Mouse (Mus musculus): ENCODE data around the gene Gpr137. TPM values are rescaled to one million over a fixed set of nuclear protein-coding genes. Genes with fewer than 3 reads are reported as not detected.
A peak's percentile ranks its signal among the peaks of the same experiment; 100 is the strongest.

The Gpr137 gene
- polyA plus RNA-seq, 1 experiment: 45.5 TPM

GRCm38 (mm10) chr19:6954046-6954445, 11.8 kb upstream of the Gpr137 start:
- peaks cover 10% of the 10 kb centered on the region for H3K4me1 ChIP-seq (ENCODE audit: control insufficient read depth, insufficient read depth, insufficient read length, low read length)
- H3K27ac ChIP-seq (replicated peaks; ENCODE audit: low read depth, low read length): no peak overlapping the region
- H3K4me3 ChIP-seq (ENCODE audit: insufficient read depth, low read depth, low read length): no peak overlapping the region

DNA sequence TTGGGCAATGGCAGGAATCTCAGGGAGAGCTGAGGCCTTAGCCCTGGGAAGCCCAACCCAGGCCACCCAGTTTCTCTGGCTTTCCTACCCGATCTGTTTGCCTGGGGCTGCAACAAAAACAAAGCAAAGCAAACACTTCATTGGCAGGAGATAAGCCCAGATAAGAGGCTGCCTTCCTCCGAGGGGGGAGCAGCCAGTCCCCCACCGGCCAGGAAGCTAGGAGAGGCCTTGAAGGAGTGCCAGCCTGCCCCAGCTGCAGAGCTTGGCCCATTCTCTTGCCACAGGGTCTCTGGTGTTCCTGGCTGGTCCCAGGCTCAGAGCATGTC, 10.4 kb upstream of the Gpr137 start:
- Histone ChIP-seq H3K4me3 (ENCODE audit: insufficient read depth, low read depth, low read length) (peak overlapping the region; percentile 74), H3K27ac (replicated peaks; ENCODE audit: low read depth, low read length) (peak overlapping the region; percentile 94), H3K4me1 (ENCODE audit: control insufficient read depth, insufficient read depth, insufficient read length, low read length) (peaks cover 10% of the 10 kb centered on the region)

DNA sequence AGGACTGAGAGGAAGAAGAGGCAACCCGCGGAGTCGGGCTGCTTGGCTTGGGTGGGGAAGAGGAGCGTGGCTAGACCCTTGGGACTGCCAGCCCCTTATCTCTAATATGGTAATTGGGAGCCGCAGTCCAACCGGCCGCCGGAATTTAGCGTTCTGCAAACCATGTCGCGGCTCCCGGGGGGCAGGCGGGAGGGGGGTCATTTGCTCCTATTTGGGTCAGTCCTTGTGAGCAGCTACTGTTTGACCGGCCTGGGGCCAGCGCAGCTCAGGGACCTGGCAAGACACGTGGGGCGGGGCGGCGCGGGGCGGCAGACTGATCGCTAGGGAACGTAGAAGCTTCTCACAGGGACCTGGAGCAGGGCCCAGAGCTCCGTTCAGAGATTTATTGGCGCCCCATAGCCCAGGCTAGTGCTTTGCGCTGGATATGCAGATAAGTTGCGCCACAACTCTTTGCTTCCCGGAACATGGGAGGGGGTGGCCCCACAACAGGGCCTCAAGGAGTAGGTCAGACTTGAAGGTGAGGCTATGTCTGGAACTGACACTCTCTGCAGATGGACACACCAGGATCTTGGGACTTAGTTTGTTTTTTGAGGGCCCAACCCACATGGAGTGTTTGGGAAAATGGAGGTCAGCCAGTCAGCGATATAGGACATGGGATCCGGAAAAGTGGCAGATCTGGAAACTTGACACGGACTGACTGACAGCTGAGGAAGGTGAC, 9.9 kb upstream of the Gpr137 start:
- peaks cover 10% of the 10 kb centered on the region for H3K4me1 ChIP-seq (ENCODE audit: control insufficient read depth, insufficient read depth, insufficient read length, low read length)
- H3K4me3 ChIP-seq (ENCODE audit: insufficient read depth, low read depth, low read length): peak overlapping the region; percentile 74
- peak overlapping the region; percentile 94 for H3K27ac ChIP-seq (replicated peaks; ENCODE audit: low read depth, low read length)

- Histone ChIP-seq H3K27ac (replicated peaks; ENCODE audit: low read depth, low read length) (peak overlapping the region; percentile 94), H3K4me3 (ENCODE audit: insufficient read depth, low read depth, low read length) (peak overlapping the region; percentile 75), H3K4me1 (ENCODE audit: control insufficient read depth, insufficient read depth, insufficient read length, low read length) (peaks cover 10% of the 10 kb centered on the region)
Observed at GRCm38 (mm10) chr19:6951381-6951968, 9.2 kb upstream of the Gpr137 start.

DNA sequence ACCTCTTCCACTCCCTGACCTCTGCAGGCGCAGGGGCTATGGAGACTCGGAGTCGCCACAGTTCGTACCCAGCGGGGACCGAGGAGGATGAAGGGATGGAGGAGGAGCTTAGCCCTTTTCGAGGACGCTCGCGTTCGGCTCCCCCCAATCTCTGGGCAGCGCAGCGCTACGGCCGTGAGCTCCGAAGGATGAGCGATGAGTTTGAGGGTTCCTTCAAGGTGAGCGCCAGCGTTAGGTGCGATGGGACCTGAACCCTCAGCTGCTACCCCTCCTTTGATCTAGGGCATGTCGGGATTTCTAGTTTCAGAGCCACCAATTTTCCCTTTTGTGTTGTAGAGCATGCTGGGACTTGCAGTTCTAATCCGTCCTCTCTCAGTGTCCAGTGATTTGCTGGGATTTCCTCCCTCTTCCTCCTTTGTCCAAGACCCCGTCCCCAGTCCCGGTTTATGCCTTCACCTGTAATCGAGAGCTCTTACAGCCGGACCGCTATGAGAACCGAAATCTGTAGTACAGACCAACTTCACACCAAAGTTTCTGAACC, 8.4 kb upstream of the Gpr137 start:
- peak overlapping the region; percentile 75 for H3K4me3 ChIP-seq (ENCODE audit: insufficient read depth, low read depth, low read length)
- H3K27ac ChIP-seq (replicated peaks; ENCODE audit: low read depth, low read length): peak overlapping the region; percentile 84
- H3K4me1 ChIP-seq (ENCODE audit: control insufficient read depth, insufficient read depth, insufficient read length, low read length): peaks cover 10% of the 10 kb centered on the region

DNA sequence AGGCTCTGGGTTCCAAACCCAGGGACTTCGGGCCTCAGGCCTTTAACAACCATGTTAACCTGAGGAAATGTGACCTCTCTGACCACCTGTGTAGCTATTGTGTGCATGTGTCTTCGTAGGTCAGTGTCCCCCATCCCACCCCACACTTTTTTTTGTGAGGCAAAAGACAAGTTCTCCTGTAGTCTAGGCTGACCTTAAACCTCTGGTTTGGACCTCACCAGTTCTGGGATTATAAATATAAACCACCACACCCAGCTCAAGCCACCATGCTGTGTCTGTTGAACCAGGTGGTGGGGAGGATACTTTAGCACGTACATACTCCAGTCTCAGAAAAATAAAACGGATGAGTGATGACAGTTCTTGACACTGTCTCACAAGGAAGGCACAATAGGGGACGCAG, 7.7 kb upstream of the Gpr137 start:
- Histone ChIP-seq H3K27ac (replicated peaks; ENCODE audit: low read depth, low read length) (no peak overlapping the region), H3K4me1 (ENCODE audit: control insufficient read depth, insufficient read depth, insufficient read length, low read length) (peaks cover 10% of the 10 kb centered on the region), H3K4me3 (ENCODE audit: insufficient read depth, low read depth, low read length) (peak overlapping the region; percentile 75; the same call in 1 of the 2 replicates)

DNA sequence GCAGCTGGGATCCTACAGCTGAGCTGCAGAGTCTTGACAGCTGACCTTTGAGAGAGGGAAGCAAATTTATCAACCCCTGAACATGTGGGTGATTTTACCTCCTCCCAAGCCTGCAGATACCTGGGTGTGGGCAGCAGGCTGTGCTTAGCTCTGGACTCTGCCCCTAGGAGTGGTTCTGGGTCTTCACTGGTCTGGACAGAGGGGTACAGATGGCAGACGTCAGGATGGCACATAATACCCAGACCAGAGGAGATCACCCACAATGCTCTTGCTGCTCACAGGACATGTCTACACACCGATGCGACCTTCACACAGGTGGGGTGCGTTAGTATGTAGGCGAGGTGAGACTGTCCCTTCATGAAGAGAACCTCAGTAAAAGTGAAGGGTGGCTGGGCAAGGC, 7.3 kb upstream of the Gpr137 start:
- H3K4me1 ChIP-seq (ENCODE audit: control insufficient read depth, insufficient read depth, insufficient read length, low read length): peaks cover 10% of the 10 kb centered on the region
- H3K27ac ChIP-seq (replicated peaks; ENCODE audit: low read depth, low read length): no peak overlapping the region
- no peak overlapping the region for H3K4me3 ChIP-seq (ENCODE audit: insufficient read depth, low read depth, low read length)

- no peak overlapping the region for H3K27ac ChIP-seq (replicated peaks; ENCODE audit: low read depth, low read length)
- peaks cover 8% of the 10 kb centered on the region for H3K4me1 ChIP-seq (ENCODE audit: control insufficient read depth, insufficient read depth, insufficient read length, low read length)
- no peak overlapping the region for H3K4me3 ChIP-seq (ENCODE audit: insufficient read depth, low read depth, low read length)
Observed at GRCm38 (mm10) chr19:6948186-6948585, 5.9 kb upstream of the Gpr137 start.

GRCm38 (mm10) chr19:6947742-6948141, 5.5 kb upstream of the Gpr137 start:
- H3K27ac ChIP-seq (replicated peaks; ENCODE audit: low read depth, low read length): no peak overlapping the region
- no peak overlapping the region for H3K4me3 ChIP-seq (ENCODE audit: insufficient read depth, low read depth, low read length)
- peaks cover 4% of the 10 kb centered on the region for H3K4me1 ChIP-seq (ENCODE audit: control insufficient read depth, insufficient read depth, insufficient read length, low read length)

GRCm38 (mm10) chr19:6943709-6944108, 1.4 kb upstream of the Gpr137 start:
- Histone ChIP-seq H3K27ac (replicated peaks; ENCODE audit: low read depth, low read length) (no peak overlapping the region), H3K4me3 (ENCODE audit: insufficient read depth, low read depth, low read length) (no peak overlapping the region), H3K4me1 (ENCODE audit: control insufficient read depth, insufficient read depth, insufficient read length, low read length) (peaks cover 5% of the 10 kb centered on the region; the same call in 1 of the 2 replicates)

GRCm38 (mm10) chr19:6942764-6943163, 484 bp upstream of the Gpr137 start:
- Histone ChIP-seq H3K4me3 (ENCODE audit: insufficient read depth, low read depth, low read length) (peak overlapping the region; percentile 70), H3K27ac (replicated peaks; ENCODE audit: low read depth, low read length) (peak overlapping the region; percentile 79), H3K4me1 (ENCODE audit: control insufficient read depth, insufficient read depth, insufficient read length, low read length) (peaks cover 5% of the 10 kb centered on the region; the same call in 1 of the 2 replicates)

DNA sequence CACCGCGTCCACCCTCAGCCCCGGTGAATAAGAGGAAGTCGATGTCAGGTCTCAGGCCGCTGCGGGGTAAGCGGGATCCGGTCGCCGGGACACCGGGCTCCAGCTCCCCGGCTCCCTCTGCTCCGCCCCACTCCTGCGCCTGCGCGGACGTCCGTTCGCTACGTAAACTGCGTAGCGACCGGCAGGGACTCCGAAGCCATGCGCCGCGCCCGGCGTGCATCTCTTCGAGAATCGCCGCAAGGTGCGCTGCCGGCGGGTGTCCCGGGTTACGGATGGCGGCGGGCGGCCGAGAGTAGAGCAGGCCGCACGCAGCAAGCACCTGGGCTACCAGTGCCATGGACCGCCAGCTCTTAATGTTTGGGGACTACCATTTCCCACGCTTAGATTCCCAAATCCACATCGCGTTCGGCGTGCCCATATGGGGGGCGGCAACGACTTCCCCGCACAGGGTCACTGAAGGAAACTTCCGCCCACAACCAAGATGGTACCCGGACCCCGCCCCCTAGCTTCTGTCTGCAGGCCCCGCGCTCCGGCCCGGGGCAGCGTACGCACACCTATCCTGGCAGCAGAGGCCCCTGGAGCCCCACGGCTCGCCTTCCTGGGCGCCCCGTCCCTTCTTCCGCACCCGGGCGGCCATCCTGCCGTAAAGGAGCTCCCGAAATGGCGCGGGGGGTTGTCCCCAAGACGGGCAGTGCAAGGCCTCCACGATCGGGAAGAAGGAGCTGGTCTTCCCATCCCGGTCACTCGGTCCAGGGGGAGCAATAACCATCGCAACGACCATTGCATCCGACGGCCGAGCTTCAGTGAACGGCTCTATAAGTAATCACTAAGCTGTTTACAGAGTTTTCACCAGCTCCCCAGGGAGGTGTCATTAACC, 670 bp downstream of the Gpr137 start, which contains the start of gene Bad:
Bad (plus strand) TSS at position 490 of the 877 bp plus-strand sequence.
- Histone ChIP-seq H3K4me3 (ENCODE audit: insufficient read depth, low read depth, low read length) (peak within 1 kb of the TSS; percentile 82), H3K4me1 (ENCODE audit: control insufficient read depth, insufficient read depth, insufficient read length, low read length) (peaks cover 5% of the 10 kb centered on the region; the same call in 1 of the 2 replicates), H3K27ac (replicated peaks; ENCODE audit: low read depth, low read length) (peak within 1 kb of the TSS; percentile 84)

GRCm38 (mm10) chr19:6940396-6941351, 1.6 kb downstream of the Gpr137 start:
- Histone ChIP-seq H3K27ac (replicated peaks; ENCODE audit: low read depth, low read length) (peak overlapping the region; percentile 72), H3K4me3 (ENCODE audit: insufficient read depth, low read depth, low read length) (peak overlapping the region; percentile 82), H3K4me1 (ENCODE audit: control insufficient read depth, insufficient read depth, insufficient read length, low read length) (peaks cover 5% of the 10 kb centered on the region; the same call in 1 of the 2 replicates)
